Mouse (Mus musculus) heart, postnatal 4 days (tissue): ENCODE measurements at regions not wholly inside any gene's neighbourhood (a gene's known extent, or its start where the extent isn't known, plus 50 kb on each side); places are given as distances from the start of the nearest gene placed in this dataset.

Source experiments
- DNase-seq: peaks from one replicate; pipeline ENCODE4 v3.0.0; 2021

DNA sequence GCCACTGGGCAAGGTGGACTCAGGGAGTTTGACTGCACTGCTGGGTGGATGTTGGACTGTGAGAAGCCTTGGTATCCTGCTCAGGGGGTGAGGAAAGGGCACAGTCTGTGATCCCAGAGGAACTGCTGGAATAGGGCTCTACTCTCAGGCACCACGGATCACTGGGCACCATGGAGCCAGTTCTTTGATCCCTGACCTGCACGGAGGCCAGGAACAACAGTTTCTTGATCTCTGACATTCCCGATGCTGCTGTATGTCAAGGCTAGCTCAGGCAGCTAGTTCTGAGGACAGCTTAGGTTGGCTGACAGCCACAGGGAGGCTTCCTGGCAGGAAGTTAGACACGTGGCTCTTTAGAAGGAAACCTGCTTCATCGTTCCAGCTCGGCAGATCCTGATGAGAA is 289.5 kb upstream of the Slit2 start:
- no peak for DNase-seq

DNA sequence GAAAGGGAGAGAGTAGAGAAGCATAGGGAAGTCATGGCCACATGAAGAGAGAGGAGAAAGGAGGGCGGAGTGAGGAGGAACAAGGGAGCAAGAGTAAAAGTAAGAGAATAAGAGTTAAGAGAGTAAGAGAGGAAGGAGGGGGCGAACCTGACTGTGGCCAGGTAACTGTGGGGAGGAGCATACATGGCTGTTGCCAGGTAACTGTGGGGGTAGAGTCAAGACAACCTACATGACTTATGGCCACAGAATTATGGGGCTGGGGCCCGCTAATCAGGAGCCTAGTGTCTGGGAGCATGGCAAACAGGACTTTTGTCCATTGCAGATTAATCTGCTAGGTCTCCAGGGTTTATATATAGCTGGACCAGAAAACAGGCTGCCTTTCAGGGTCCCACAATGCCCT is 289.0 kb upstream of the Slit2 start:
- no peak for DNase-seq

DNA sequence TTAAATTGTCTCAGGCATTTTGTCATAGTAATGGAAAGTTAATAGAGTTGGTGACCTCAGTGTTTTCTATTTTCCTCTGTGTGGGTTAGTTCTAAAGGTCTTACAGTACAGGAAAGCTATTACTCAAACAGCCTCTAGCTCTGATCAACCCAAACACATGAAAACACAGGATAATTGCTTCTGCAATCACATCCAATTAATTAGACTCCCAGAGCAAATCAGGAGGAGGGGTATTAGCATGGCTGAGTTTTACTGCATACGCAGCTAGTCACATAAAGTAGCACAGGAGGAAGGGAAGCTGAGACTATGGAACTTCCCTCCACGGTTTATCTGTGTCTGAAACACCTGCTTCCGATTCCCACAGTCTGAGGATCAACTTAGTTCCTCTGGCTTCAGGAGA is 288.3 kb upstream of the Slit2 start:
- no peak for DNase-seq

DNA sequence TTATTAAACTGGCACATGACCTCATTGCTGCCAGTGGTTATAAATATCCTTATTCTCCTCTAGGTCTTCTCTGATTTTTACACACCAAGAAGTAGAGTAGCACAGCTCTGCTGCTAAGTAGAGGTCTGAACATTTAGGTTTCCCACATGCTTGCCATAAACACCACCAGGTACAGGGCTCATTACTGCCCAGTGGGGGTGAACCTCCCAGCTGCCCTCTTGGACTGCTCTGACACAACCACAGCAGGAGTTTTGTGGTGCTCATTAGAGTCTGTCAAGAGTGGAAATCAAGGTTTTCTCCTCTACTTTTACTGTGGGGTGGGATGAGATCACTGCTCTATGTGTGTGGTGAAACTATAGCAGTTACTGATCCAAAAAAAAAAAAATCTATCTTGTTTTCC is 271.4 kb upstream of the Slit2 start:
- DNase-seq: no peak

DNA sequence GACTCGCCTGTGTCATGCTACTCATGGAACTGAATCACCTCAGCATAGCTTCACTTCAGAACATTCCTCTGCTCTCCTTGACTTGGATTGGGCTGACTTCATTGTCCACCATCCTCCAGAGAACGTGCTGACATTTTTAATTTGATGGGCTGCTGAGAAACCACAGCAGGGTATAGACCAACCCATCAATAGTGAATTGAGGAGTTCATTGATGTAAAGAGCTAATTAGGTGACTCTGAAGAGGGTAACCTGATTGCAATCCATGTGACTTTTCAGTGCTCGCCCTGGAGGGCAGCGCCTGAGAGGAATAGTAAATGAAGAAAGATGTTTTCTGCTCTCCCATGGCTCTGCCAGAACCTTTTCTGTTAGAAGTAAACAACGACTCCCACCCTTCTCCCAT is 268.6 kb upstream of the Slit2 start:
- no peak for DNase-seq

DNA sequence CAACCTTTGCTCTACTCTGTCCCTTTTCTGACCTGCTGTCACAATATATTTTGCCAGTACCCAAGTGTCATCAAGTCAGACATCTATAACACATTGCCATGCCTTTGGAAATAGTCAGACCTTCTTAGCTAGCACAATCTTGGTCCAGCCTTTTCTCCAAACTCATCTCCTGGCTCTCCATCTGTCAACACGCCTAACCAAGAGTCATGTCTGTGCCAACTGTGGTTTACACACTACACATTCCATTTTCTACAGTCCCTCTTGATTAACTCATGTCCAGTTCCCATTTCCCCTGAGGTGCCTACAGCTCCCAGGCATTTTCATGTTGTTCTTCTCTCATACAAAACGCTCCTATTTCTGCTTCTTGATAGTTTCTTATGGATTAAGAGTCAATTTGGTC is 258.0 kb upstream of the Slit2 start:
- no peak for DNase-seq

DNA sequence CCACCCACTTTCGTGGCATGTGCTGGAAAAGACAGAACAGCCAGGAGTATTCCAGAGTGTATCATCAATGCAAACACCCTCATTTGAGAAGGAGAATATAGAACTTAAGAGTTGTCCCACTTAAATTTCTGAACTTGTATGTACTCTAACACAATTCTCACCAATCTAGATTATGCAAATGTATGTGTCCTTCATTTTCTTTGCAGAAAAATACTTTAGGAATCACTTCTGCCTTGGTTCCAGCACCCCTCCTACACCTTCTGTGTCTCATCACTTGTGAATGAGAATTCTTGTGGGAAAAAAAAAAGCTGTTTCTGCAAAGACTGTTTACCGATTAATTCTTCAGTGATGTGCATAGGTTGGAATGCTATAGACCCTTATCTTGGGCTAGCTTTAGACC is 240.2 kb upstream of the Slit2 start:
- DNase-seq: no peak

DNA sequence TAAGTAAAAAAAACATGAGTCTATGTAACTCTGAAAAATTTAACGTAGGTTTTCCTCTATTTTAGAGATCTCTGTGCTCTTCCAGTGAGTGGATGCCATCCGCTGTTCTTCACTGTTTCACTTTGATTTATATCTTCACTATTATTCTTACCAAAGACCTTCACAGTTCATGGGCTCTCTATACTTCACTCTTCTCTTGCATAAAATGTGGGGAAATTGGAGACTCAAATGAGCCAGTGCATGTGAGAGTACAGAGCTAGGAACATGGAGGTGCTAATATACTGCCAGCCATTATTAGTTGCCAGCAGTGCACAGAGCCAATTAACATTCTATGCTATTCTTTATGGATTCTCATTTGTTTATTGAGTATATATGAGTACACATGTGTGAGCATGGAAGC is 237.8 kb upstream of the Slit2 start:
- DNase-seq: no peak

DNA sequence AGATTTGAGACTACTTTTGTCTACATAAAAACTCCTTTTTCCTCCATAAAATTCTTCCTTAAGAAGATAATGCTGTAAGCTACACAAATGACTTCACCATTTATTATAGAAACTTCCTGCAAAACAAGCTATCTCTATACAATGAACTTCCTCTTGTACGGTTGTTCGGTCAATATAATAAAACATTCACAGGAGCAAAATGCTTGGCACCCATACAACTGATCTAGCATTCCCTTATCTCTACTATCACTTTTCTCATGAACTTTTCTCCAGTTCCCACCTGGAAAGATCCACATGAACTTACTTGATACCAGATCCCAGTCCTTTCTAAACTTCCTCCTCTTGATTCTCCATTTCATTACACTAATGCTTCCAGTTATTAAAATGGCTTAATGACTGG is 231.0 kb upstream of the Slit2 start:
- DNase-seq: no peak

DNA sequence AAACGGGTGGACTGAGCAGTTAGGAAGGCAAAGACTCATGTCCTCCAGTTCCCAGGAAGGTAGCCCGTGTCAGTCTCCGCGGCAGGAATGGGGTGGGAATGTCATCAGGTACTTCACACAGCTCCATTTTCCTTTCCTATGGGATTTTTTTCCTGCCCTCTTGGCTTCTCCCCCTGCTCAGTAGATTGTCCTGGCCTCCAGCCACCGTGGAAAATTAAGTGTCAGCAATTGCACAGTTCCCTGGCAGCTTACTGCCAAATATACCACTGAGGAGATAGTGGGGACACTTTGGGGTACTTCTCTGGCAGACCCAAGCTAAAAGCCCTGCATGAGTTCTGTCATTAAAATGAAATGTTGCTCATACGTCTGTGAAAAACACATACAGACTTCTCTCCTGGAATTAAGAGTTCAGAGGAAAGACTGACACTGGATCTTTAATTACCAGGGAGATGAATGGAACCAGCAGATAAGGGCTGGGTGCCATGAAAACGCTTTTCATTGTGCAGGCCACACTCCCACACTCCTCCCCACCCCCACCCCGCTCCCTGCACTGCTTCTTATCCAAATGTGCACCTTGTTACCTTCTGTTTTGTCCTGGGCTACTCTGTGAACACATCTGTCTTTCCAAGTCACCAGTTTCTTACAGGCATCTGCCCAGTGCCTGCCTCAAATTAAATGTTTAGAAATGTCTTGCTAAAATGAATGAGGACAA is 210.1 kb upstream of the Slit2 start:
- peak; percentile 13 for DNase-seq

DNA sequence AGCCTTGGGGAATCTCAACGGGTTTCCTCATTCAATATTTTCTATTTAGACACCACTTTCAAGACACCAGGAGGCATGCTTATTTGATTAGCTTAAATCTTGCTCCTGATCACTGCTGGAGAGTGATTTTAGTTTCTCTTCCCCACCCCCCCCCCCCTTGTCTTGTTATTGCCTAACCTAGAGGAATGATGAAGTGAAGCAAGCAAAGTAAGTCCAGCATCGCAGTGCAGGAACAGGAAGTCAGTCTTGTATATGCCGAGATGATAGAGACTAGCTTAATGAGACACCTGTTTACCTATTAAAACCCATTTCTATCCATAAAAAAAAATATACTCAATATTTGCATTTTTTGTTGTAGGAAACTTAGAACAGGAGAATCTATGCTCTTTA is 209.6 kb upstream of the Slit2 start:
- no peak for DNase-seq

DNA sequence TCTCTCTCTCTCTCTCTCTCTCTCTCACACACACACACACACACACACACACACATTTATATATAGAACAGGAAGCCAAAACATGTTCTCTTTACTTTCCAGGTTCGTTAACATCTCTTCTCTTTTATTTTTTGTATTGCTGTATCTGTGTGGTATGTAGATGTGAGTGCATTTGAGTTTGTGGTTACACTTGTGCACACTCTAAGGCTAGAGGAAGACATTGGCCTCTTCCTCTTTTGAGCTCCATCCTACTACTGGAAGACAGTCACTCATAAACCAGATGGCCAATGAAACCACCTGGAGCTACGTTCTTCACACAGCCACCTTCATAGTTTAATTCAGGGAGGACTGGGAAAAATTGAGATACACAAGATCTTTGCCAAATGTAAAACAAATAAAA is 202.1 kb upstream of the Slit2 start:
- DNase-seq: no peak

DNA sequence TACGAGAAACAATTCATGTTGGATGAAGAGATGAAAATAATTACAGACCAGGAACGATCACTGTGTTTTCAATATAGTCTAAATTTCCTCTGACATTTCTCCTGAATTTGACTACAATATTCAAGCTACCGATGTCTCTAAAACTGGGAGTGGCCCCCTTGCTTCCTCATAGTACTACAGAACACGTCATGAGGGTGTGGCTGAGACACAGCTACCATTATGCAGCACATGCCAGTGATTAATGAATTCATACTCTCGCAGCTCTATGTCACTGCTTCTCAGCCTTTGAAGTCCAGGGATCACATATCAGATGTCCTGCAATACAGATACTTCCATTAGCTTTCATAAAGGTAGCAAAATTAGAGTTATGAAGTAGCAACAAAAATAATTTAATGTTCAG is 201.3 kb upstream of the Slit2 start:
- DNase-seq: no peak

DNA sequence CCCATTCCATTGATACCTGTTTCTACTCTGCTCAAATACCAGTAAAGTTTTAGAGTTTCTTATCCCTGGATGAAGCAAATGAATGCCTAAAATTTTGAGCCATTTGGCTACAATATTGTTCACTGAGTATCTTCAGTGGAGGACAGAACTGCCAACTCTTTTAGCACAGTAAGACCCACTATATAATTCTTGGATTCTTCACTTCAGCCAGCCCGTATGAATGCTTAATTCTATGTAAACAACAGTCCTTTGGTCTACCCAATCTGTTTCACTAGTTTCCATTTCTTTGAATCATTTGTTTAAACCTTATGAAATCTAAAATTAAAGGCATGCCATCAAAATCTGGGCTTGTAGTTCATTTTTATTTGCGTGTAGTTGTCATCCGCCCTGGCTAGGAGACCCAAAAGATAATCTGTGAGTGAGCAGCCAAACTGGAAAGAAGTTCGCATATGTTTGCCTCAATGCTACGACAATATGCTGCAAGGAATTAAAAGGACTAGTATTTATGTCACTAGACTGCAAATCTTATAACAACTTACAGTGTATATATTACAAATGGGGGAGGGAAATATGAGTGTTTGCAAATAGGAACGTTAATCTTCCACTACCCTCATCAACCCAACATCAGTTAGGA is 188.2 kb upstream of the Slit2 start:
- no peak for DNase-seq

DNA sequence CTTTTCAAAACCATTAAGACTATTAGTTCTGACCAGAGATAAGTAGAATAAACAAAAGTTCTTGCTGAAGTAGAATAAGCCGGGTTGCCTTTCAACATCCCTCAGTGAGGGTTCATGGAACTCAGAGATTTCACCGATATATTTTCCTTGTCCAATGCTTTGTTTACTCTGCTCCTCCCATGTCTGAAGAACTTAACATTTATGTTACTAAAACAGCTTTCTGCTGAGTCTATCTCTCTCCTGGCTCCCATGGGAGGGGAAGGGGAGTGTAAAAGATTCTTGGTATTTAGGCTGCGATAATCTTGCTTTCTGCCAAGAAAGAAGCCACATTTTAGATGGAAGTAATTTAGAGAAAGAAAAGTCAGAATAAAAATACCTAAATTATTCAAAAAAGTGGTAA is 187.7 kb upstream of the Slit2 start:
- DNase-seq: peak; percentile 5

DNA sequence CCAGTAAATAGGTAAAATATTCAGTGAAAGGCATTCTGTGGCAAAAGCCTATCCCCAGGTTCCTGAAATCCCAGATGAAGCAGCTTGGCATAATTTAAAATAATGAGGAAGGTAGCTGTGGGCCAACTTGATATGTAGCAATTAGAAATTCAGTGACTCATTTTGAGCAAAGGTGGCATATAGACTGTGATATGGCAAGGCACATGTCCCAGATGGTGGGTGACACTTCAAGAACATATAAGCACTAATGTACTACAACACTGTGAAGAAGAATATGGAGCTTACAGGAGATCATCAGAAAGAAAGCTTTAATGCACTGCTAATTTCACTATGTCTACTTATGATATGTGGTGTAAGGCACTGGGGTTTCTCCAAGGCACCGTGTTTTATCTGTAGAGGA is 162.0 kb upstream of the Slit2 start:
- no peak for DNase-seq

DNA sequence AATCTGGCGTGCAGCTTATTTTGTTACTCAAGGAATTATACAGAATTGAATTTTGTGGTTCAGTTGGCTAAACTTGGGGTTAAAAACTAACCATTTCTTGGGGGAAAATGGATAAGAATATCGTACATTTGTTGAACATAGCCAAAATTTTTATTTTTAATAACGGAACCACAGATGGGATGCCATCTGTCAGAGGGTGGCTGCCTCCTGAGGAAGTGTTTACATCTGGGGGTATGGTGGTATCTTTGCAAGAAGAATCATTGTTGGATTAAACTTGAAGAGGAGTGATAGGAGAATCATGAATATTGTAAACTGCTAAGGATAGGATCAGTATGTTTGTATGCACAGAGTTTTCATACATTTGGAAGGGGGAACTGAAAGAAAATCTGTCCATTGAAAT is 144.9 kb upstream of the Slit2 start:
- DNase-seq: no peak

DNA sequence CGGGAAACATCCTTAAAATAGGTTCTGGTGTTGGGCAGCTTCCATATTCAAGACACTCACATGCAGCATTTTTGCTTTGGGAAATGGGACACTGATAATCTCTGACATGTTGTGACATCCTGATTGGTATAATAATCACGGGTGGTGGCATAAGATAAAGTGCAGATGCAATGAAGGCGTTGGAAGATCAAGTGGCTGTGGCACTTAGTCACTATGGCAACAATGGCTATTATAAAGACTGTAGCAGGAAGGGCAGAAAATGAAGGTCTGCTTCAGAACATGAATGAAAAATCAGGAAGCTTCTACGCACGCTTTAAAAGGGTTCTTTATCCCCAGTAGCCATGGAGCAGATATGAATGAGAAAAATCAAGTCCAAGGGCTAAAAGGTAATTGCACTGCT is 113.2 kb upstream of the Slit2 start:
- no peak for DNase-seq
